Mouse (Mus musculus): ENCODE results near the gene Gm5127. TPM values are rescaled to one million over a fixed set of nuclear protein-coding genes. Genes with fewer than 3 reads are reported as not detected.

Gm5127 gene
- total RNA-seq, 4 experiments from 2014 or later: not detected

Small RNA genes lying within 50 kb of the gene (microRNA-seq; reads per million reads assigned to microRNA genes)
- gene Gm22102: not detected

Other genes starting within 250 kb of the Gm5127 start
- not detected for gene Fndc3c1, start 97.8 kb upstream of the Gm5127 start, total RNA-seq (2022)
- gene Cysltr1, start 20.5 kb downstream of the Gm5127 start, total RNA-seq (2022): 1 to 10 TPM in 3 of 4 experiments, under 1 TPM in 1; 0.57 to 1.6 (median 1.1) TPM